Mouse (Mus musculus): ENCODE results near the gene Trnau1ap. TPM values are rescaled to one million over a fixed set of nuclear protein-coding genes. Genes with fewer than 3 reads are reported as not detected.

Trnau1ap gene
- polyA plus RNA-seq, 1 experiment from 2014 or later, result 89.3 TPM

DNA sequence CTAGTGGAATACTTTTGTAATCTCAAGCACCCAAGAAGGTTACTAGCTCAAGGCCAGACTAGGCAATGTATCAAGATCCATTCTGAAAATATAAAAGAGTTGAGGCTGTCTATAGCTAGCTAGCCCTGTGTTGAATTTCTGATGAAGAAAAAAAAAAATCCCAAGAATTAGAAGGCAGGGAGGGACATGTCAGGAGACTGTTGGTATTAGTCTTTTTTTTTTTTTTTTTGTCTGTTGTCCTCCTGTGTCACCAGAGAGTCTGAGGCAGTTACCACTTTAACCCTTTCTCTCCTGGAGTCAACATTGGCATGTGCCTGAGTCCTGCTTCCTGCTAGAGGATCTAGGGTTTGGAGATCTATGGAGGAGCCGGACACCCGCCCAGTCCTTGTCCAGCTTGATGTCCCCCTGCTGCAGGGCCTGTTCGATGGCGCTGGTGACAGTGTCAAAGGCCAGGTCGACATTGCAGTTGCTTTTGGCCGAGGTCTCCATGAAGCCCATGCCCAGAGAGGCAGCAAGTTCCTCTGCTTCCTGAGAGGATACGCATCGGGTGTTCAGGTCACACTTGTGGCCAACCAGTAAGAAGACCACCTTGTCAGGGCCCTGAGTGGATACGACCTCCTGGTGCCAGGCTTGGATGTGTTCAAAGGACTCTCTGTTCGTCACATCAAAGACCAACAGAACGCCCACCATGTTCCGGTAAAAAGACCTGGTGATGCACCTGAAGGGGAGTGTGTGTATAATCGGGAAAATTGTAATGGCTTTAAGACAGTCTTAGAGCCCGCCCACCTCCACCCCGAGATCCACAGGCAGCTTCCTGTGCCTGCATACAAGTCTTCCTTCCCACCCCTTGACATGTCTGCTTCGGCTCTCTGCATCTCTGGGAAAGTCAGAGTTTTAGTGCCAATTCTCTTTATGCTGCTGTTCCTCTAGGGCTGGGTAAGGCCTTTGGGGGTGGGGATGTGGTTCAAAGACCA, 27.1 kb downstream of the Trnau1ap start:
- Histone ChIP-seq H3K9ac (ENCODE audit: low read depth, low read length) (peak overlapping the region; percentile 69), H3K4me1 (replicated peaks; ENCODE audit: control insufficient read depth, insufficient read depth, low read length) (peaks cover 11% of the 10 kb centered on the region; the same call in 1 of the 2 replicates), H3K27me3 (replicated peaks; ENCODE audit: control insufficient read depth, insufficient read depth, low read length) (no peaks in the 10 kb centered on the region), H3K4me3 (ENCODE audit: low read depth, low read length) (peak overlapping the region; percentile 63), H3K36me3 (ENCODE audit: control insufficient read depth, insufficient read depth, low read length) (no peaks in the 10 kb centered on the region), H3K27ac (ENCODE audit: low read depth, low read length) (peak overlapping the region; percentile 13; the same call in 1 of the 2 replicates), H3K9me3 (ENCODE audit: control insufficient read depth, low read length) (no peaks in the 10 kb centered on the region), H3K4me2 (peak overlapping the region; percentile 91)
- ATAC-seq (replicated peaks; ENCODE audit: low FRiP score), result no peak
- DNase-seq (ENCODE audit: low spot score), result no peak
- WGBS, result 61% methylated on average over 16 of the region's 16 CpGs

GRCm38 (mm10) chr4:132301486-132301885, 27.9 kb downstream of the Trnau1ap start:
- H3K27ac ChIP-seq (ENCODE audit: low read depth, low read length), result no peak overlapping the region
- WGBS, result 81% methylated on average over 6 of the region's 6 CpGs

GRCm38 (mm10) chr4:132299849-132300248, 29.5 kb downstream of the Trnau1ap start:
- Histone ChIP-seq H3K27ac (ENCODE audit: low read depth, low read length) (no peak overlapping the region), H3K36me3 (ENCODE audit: control insufficient read depth, insufficient read depth, low read length) (no peaks in the 10 kb centered on the region), H3K27me3 (replicated peaks; ENCODE audit: control insufficient read depth, insufficient read depth, low read length) (no peaks in the 10 kb centered on the region), H3K4me1 (replicated peaks; ENCODE audit: control insufficient read depth, insufficient read depth, low read length) (peaks cover 7% of the 10 kb centered on the region; the same call in 1 of the 2 replicates), H3K9ac (ENCODE audit: low read depth, low read length) (no peak overlapping the region), H3K4me2 (no peak overlapping the region), H3K9me3 (ENCODE audit: control insufficient read depth, low read length) (no peaks in the 10 kb centered on the region), H3K4me3 (ENCODE audit: low read depth, low read length) (no peak overlapping the region)
- ATAC-seq (replicated peaks; ENCODE audit: low FRiP score) (no peak), DNase-seq (ENCODE audit: low spot score) (no peak)
- WGBS, result 97% methylated on average over 1 of the region's 1 CpGs

More at GRCm38 (mm10) chr4:132301486-132301885, 27.9 kb downstream of the Trnau1ap start:
- no peak for DNase-seq (ENCODE audit: low spot score)
- Histone ChIP-seq H3K36me3 (ENCODE audit: control insufficient read depth, insufficient read depth, low read length) (no peaks in the 10 kb centered on the region), H3K9me3 (ENCODE audit: control insufficient read depth, low read length) (no peaks in the 10 kb centered on the region), H3K27me3 (replicated peaks; ENCODE audit: control insufficient read depth, insufficient read depth, low read length) (no peaks in the 10 kb centered on the region), H3K9ac (ENCODE audit: low read depth, low read length) (no peak overlapping the region), H3K4me1 (replicated peaks; ENCODE audit: control insufficient read depth, insufficient read depth, low read length) (peaks cover 11% of the 10 kb centered on the region; the same call in 1 of the 2 replicates), H3K4me3 (ENCODE audit: low read depth, low read length) (no peak overlapping the region), H3K4me2 (no peak overlapping the region)
- ATAC-seq (replicated peaks; ENCODE audit: low FRiP score), result no peak

DNA sequence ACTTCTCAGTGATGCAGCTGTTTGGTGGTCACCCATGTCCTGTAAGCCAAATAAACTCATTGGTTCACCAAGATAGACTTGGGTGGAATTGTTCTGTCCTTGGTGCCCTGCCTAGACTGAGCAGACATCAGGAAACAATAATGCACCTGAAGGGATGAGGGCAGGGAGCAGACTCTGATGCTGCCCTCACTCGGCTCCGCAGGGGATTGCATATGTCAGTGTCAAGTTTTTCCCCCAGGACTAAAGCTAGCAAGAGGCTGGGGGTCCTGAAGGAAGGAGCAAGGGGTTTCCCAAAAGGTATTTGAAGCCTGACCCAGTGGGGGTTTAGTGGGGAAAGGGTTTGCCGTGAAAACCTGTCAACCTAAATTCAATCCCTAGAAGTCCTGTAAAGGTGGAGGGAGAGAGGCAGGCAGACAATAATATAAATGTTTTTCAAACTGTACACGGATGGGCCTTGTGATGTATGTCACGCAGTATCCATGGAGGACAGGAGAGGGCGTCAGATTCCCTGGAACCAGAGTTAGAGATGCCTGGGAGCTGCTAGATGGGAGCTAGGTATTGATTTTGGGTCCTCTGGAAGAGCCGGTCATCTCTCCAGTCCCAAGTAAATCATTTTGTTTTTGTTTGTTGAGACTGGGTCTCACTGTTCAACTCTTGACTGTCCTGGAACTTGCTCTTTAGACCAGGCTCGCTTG, 33.5 kb downstream of the Trnau1ap start:
- no peak overlapping the region for H3K27ac ChIP-seq (ENCODE audit: low read depth, low read length)
- DNase-seq (ENCODE audit: low spot score) (no peak), ATAC-seq (replicated peaks; ENCODE audit: low FRiP score) (peak; percentile 53; the same call in 1 of the 2 replicates)
- H3K27me3 ChIP-seq (replicated peaks; ENCODE audit: control insufficient read depth, insufficient read depth, low read length), result no peaks in the 10 kb centered on the region
- no peaks in the 10 kb centered on the region for H3K9me3 ChIP-seq (ENCODE audit: control insufficient read depth, low read length)
- no peak overlapping the region for H3K9ac ChIP-seq (ENCODE audit: low read depth, low read length)
- no peak overlapping the region for H3K4me2 ChIP-seq
- H3K4me1 ChIP-seq (replicated peaks; ENCODE audit: control insufficient read depth, insufficient read depth, low read length), result no peaks in the 10 kb centered on the region
- H3K4me3 ChIP-seq (ENCODE audit: low read depth, low read length), result no peak overlapping the region
- peaks cover 11% of the 10 kb centered on the region for H3K36me3 ChIP-seq (ENCODE audit: control insufficient read depth, insufficient read depth, low read length)
- 52% methylated on average over 8 of the region's 8 CpGs for WGBS

- peaks cover 19% of the 10 kb centered on the region for H3K36me3 ChIP-seq (ENCODE audit: control insufficient read depth, insufficient read depth, low read length)
- ATAC-seq (replicated peaks; ENCODE audit: low FRiP score) (no peak), DNase-seq (ENCODE audit: low spot score) (no peak)
- no peak overlapping the region for H3K4me2 ChIP-seq
- 86% methylated on average over 7 of the region's 7 CpGs for WGBS
- H3K4me3 ChIP-seq (ENCODE audit: low read depth, low read length), result no peak overlapping the region
- H3K27ac ChIP-seq (ENCODE audit: low read depth, low read length), result no peak overlapping the region
- no peak overlapping the region for H3K9ac ChIP-seq (ENCODE audit: low read depth, low read length)
- no peaks in the 10 kb centered on the region for H3K9me3 ChIP-seq (ENCODE audit: control insufficient read depth, low read length)
- no peaks in the 10 kb centered on the region for H3K4me1 ChIP-seq (replicated peaks; ENCODE audit: control insufficient read depth, insufficient read depth, low read length)
- no peaks in the 10 kb centered on the region for H3K27me3 ChIP-seq (replicated peaks; ENCODE audit: control insufficient read depth, insufficient read depth, low read length)
Measured at GRCm38 (mm10) chr4:132293682-132294240, 35.6 kb downstream of the Trnau1ap start.

- 69% methylated on average over 4 of the region's 4 CpGs for WGBS
- no peak for DNase-seq (ENCODE audit: low spot score)
Measured at GRCm38 (mm10) chr4:132292988-132293387, 36.4 kb downstream of the Trnau1ap start.

GRCm38 (mm10) chr4:132291624-132292335, 37.6 kb downstream of the Trnau1ap start:
- H3K27me3 ChIP-seq (replicated peaks; ENCODE audit: control insufficient read depth, insufficient read depth, low read length), result no peaks in the 10 kb centered on the region
- H3K9ac ChIP-seq (ENCODE audit: low read depth, low read length), result no peak overlapping the region
- H3K36me3 ChIP-seq (ENCODE audit: control insufficient read depth, insufficient read depth, low read length), result peaks cover 24% of the 10 kb centered on the region
- WGBS, result 85% methylated on average over 12 of the region's 12 CpGs
- no peaks in the 10 kb centered on the region for H3K9me3 ChIP-seq (ENCODE audit: control insufficient read depth, low read length)
- H3K4me2 ChIP-seq, result no peak overlapping the region
- no peaks in the 10 kb centered on the region for H3K4me1 ChIP-seq (replicated peaks; ENCODE audit: control insufficient read depth, insufficient read depth, low read length)
- no peak overlapping the region for H3K27ac ChIP-seq (ENCODE audit: low read depth, low read length)
- DNase-seq (ENCODE audit: low spot score) (no peak), ATAC-seq (replicated peaks; ENCODE audit: low FRiP score) (no peak)
- no peak overlapping the region for H3K4me3 ChIP-seq (ENCODE audit: low read depth, low read length)

More at GRCm38 (mm10) chr4:132292988-132293387, 36.4 kb downstream of the Trnau1ap start:
- no peak overlapping the region for H3K4me2 ChIP-seq
- no peak overlapping the region for H3K4me3 ChIP-seq (ENCODE audit: low read depth, low read length)
- H3K4me1 ChIP-seq (replicated peaks; ENCODE audit: control insufficient read depth, insufficient read depth, low read length), result no peaks in the 10 kb centered on the region
- no peak overlapping the region for H3K9ac ChIP-seq (ENCODE audit: low read depth, low read length)
- H3K9me3 ChIP-seq (ENCODE audit: control insufficient read depth, low read length), result no peaks in the 10 kb centered on the region
- no peak for ATAC-seq (replicated peaks; ENCODE audit: low FRiP score)
- no peak overlapping the region for H3K27ac ChIP-seq (ENCODE audit: low read depth, low read length)
- H3K27me3 ChIP-seq (replicated peaks; ENCODE audit: control insufficient read depth, insufficient read depth, low read length), result no peaks in the 10 kb centered on the region
- peaks cover 19% of the 10 kb centered on the region for H3K36me3 ChIP-seq (ENCODE audit: control insufficient read depth, insufficient read depth, low read length)

DNA sequence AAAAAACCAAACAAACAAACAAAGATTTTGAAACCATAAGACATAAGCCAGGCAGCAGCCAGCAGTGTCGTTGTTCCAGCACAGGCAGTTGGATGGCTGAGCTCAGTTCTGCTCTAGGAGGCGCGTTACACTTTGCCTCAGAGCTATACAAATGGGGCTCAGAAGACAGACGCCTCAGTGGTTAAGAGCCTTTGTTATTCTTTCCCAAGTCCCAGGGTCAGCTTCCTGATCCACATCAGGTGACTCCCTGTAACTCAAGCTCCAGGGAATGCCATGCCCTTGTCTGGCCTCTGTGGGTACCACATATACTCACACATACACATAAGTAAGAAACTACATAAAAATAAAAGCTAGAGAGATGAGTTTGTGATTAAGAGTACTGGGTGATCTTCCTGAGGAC, 38.3 kb downstream of the Trnau1ap start:
- H3K27me3 ChIP-seq (replicated peaks; ENCODE audit: control insufficient read depth, insufficient read depth, low read length), result no peaks in the 10 kb centered on the region
- ATAC-seq (replicated peaks; ENCODE audit: low FRiP score) (no peak), DNase-seq (ENCODE audit: low spot score) (no peak)
- no peak overlapping the region for H3K27ac ChIP-seq (ENCODE audit: low read depth, low read length)
- H3K9me3 ChIP-seq (ENCODE audit: control insufficient read depth, low read length), result no peaks in the 10 kb centered on the region; the same call in 1 of the 2 replicates
- H3K4me2 ChIP-seq, result no peak overlapping the region
- H3K9ac ChIP-seq (ENCODE audit: low read depth, low read length), result no peak overlapping the region
- 95% methylated on average over 4 of the region's 4 CpGs for WGBS
- no peaks in the 10 kb centered on the region for H3K4me1 ChIP-seq (replicated peaks; ENCODE audit: control insufficient read depth, insufficient read depth, low read length)
- peaks cover 29% of the 10 kb centered on the region for H3K36me3 ChIP-seq (ENCODE audit: control insufficient read depth, insufficient read depth, low read length)
- no peak overlapping the region for H3K4me3 ChIP-seq (ENCODE audit: low read depth, low read length)

Data from liver, embryonic 11.5 days (tissue).